Mouse (Mus musculus) limb, embryonic 13.5 days (tissue): ENCODE results near the gene Nbea. TPM values are rescaled to one million over a fixed set of nuclear protein-coding genes. Genes with fewer than 3 reads are reported as not detected.

Experiments
- ATAC-seq: fragments of 200-750 bp; cut with Nextera tagmentation; 2 replicates; pipeline ENCODE4 v1.8.0; 2017; ENCODE audit warnings: low read depth, moderate number of reproducible peaks, moderate TSS enrichment; ENCODE audit not compliant: low FRiP score
- H3K27ac ChIP-seq: fragments of 300-500 bp; sonication (generic); 2 replicates; pipeline ENCODE4 v1.5.1; 2015; ENCODE audit warnings: inconsistent platforms, mild to moderate bottlenecking, moderate library complexity
- H3K27me3 ChIP-seq: fragments of 300-500 bp; sonication (generic); 2 replicates; pipeline ENCODE4 v1.6.1; 2015; ENCODE audit warnings: mild to moderate bottlenecking, inconsistent platforms
- H3K36me3 ChIP-seq: fragments of 300-500 bp; sonication (generic); 2 replicates; pipeline ENCODE4 v1.6.1; 2015; ENCODE audit warnings: inconsistent platforms, mild to moderate bottlenecking, moderate library complexity
- H3K4me1 ChIP-seq: fragments of 300-500 bp; sonication (generic); 2 replicates; pipeline ENCODE4 v1.6.1; 2015; ENCODE audit warnings: inconsistent platforms
- H3K4me2 ChIP-seq: fragments of 300-500 bp; sonication (generic); replicated peaks from 2 replicates; pipeline ENCODE4 v1.6.1; 2015; ENCODE audit warnings: inconsistent platforms, mild to moderate bottlenecking, moderate library complexity
- H3K4me3 ChIP-seq: fragments of 300-500 bp; sonication (generic); 2 replicates; pipeline ENCODE4 v1.5.1; 2015; ENCODE audit warnings: moderate library complexity, mild to moderate bottlenecking, inconsistent platforms
- H3K9ac ChIP-seq: fragments of 300-500 bp; sonication (generic); 2 replicates; pipeline ENCODE4 v1.6.1; 2015; ENCODE audit warnings: mild to moderate bottlenecking, inconsistent platforms
- H3K9me3 ChIP-seq: fragments of 300-500 bp; sonication (generic); 2 replicates; pipeline ENCODE4 v1.6.1; 2016; ENCODE audit warnings: inconsistent platforms
- WGBS: fragments of 180-500 bp; shearing (Covaris S2); methylation state at CpG from one replicate; pipeline ENCODE4 v1.1.7; 2015; 5-methylcytosine and 5-hydroxymethylcytosine counted together
- polyA plus RNA-seq: library from polyadenylated mRNA; unstranded; fragments of >200 nt; fragmentation: Nextera tagmentation; extraction: Ambion mirVana; gene quantifications from 2 replicates; pipeline ENCODE4 v1.2.1, GENCODE M21; 2015

The Nbea gene
- polyA plus RNA-seq, 1 experiment from 2014 or later = 19.4 TPM

- H3K4me2 ChIP-seq = no peak overlapping the region
- no peaks in the 10 kb centered on the region for H3K36me3 ChIP-seq
- no peak overlapping the region for H3K27ac ChIP-seq
- H3K9ac ChIP-seq = no peak overlapping the region
- H3K4me1 ChIP-seq = no peaks in the 10 kb centered on the region
- no peaks in the 10 kb centered on the region for H3K9me3 ChIP-seq
- 68% methylated on average over 8 of the region's 8 CpGs for WGBS
- ATAC-seq = no peak
- no peak overlapping the region for H3K4me3 ChIP-seq
- no peaks in the 10 kb centered on the region for H3K27me3 ChIP-seq
These were observed 453.4 kb downstream of the Nbea start for GRCm38 (mm10) chr3:55730142-55730541.

DNA sequence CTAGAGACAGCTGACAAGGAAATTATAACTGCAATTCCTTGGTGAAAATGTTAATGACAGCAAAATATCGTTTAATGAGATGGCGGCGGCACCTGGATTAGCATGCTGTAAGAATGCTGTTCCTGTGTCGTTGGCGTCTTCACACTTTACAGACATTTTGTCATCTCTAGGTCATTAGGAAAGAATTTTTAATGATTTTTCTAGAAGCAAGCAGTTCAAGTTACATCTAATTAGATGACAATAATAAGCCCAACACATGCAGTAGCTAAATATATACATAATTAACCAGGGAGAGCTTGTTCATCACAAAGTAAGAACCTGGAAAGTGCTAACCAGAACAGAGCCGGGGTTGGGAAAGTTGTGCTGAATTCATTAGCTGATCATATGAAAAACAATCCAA lies 469.2 kb downstream of the Nbea start:
- ATAC-seq = no peak
- Histone ChIP-seq H3K4me3 (no peak overlapping the region), H3K9me3 (no peaks in the 10 kb centered on the region), H3K27ac (no peak overlapping the region), H3K4me1 (no peaks in the 10 kb centered on the region), H3K9ac (no peak overlapping the region), H3K4me2 (no peak overlapping the region), H3K27me3 (no peaks in the 10 kb centered on the region), H3K36me3 (peaks cover 20% of the 10 kb centered on the region)
- 58% methylated on average over 6 of the region's 6 CpGs for WGBS

DNA sequence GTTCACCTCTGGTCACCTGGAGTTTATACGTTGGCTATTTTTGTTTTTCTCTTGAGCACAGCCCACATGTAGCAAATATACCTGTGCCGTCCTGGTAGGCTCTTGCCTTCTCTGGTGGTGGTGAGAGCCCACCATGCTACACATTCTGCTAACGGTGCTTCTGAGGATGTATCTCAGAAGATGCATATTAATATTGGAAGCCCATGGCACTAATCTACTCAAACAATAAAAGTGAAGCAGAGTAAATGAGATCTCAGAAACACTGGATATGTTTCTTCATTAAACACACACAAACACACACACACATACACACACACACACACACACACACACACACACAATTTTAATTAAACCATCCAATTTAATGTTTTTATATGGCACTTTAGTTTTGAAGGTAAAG lies 469.6 kb downstream of the Nbea start:
- Histone ChIP-seq H3K4me3 (no peak overlapping the region), H3K9me3 (no peaks in the 10 kb centered on the region), H3K27ac (no peak overlapping the region), H3K4me1 (no peaks in the 10 kb centered on the region), H3K9ac (no peak overlapping the region), H3K27me3 (no peaks in the 10 kb centered on the region), H3K4me2 (no peak overlapping the region), H3K36me3 (peaks cover 21% of the 10 kb centered on the region)
- ATAC-seq = no peak
- WGBS = 82% methylated on average over 3 of the region's 3 CpGs

DNA sequence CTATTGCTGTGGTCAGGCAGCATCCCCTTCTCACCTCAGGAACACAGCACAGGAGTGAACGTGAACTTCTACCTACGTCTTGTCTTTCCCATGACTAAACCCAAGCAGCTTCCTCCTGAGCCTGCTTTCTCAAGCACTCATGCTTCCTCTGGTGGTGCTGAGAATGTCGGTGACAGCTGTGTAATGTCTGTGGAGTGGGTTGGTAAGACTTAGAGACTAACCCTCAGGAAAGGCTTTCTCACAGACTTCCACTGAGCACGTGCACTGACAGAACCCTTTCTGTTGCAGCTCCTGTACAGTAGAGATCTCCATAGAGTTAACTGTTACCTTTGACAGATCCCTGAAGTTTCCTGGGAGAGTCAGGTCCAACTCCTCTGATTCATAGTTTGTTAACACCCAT lies 473.2 kb downstream of the Nbea start:
- Histone ChIP-seq H3K9ac (no peak overlapping the region), H3K4me1 (no peaks in the 10 kb centered on the region), H3K4me2 (no peak overlapping the region), H3K4me3 (no peak overlapping the region), H3K27me3 (no peaks in the 10 kb centered on the region), H3K9me3 (no peaks in the 10 kb centered on the region), H3K36me3 (peaks cover 20% of the 10 kb centered on the region), H3K27ac (no peak overlapping the region)
- WGBS = 89% methylated on average over 4 of the region's 4 CpGs
- no peak for ATAC-seq

- no peak for ATAC-seq
- WGBS = 88% methylated on average over 6 of the region's 6 CpGs
- H3K9ac ChIP-seq = no peak overlapping the region
- no peak overlapping the region for H3K4me3 ChIP-seq
- H3K27ac ChIP-seq = no peak overlapping the region
- H3K4me1 ChIP-seq = peaks cover 12% of the 10 kb centered on the region
- H3K4me2 ChIP-seq = no peak overlapping the region
- peaks cover 7% of the 10 kb centered on the region for H3K36me3 ChIP-seq
- no peaks in the 10 kb centered on the region for H3K9me3 ChIP-seq
- no peaks in the 10 kb centered on the region for H3K27me3 ChIP-seq
These were observed 481.9 kb downstream of the Nbea start for GRCm38 (mm10) chr3:55701632-55702031.

DNA sequence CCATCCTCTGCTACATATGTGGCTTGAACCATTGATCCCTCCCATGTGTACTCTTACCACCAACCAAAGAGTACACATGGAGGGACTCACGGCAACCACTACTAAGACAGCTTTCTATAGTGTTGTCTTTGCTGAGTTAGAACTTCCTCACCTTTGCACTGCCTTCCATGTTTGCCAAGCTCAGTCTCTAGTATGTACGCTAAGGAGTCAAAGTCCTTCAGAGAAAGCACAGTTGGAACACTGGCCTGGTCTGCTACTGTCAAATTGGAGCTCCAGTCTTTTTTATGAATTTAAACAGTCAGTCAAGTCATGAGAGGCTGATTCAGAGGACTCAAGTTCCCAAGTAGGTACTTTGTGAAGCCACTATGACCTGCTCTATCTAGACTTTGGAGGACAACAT lies 486.3 kb downstream of the Nbea start:
- H3K27me3 ChIP-seq = no peaks in the 10 kb centered on the region
- no peak overlapping the region for H3K9ac ChIP-seq
- no peaks in the 10 kb centered on the region for H3K9me3 ChIP-seq
- H3K36me3 ChIP-seq = no peaks in the 10 kb centered on the region
- WGBS = 94% methylated on average over 2 of the region's 2 CpGs
- no peak overlapping the region for H3K27ac ChIP-seq
- no peak overlapping the region for H3K4me3 ChIP-seq
- H3K4me1 ChIP-seq = peaks cover 23% of the 10 kb centered on the region
- ATAC-seq = no peak
- no peak overlapping the region for H3K4me2 ChIP-seq

DNA sequence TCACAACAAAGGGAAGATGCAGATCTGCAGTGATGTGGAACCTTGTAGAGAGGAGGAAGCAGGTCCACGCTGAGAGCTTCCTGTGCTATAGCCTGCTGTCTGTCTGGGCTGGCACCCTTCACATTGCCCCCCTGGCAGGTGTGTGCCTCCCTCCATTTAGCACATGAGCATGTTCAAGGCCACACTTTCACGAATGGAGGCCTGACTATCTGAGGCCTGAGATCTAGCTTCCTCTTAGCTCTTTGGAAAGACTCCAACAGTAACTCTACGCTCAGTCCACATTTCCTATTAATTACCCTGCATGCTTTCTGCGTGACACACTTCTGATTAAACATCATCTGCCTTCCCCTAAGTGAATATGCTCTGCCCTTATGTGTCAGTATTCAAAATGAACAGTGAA lies 490.4 kb downstream of the Nbea start:
- Histone ChIP-seq H3K9ac (no peak overlapping the region), H3K4me2 (no peak overlapping the region), H3K27me3 (no peaks in the 10 kb centered on the region), H3K27ac (no peak overlapping the region), H3K36me3 (no peaks in the 10 kb centered on the region), H3K4me1 (peaks cover 20% of the 10 kb centered on the region), H3K4me3 (no peak overlapping the region), H3K9me3 (no peaks in the 10 kb centered on the region)
- ATAC-seq = no peak
- 50% methylated on average over 4 of the region's 4 CpGs for WGBS

DNA sequence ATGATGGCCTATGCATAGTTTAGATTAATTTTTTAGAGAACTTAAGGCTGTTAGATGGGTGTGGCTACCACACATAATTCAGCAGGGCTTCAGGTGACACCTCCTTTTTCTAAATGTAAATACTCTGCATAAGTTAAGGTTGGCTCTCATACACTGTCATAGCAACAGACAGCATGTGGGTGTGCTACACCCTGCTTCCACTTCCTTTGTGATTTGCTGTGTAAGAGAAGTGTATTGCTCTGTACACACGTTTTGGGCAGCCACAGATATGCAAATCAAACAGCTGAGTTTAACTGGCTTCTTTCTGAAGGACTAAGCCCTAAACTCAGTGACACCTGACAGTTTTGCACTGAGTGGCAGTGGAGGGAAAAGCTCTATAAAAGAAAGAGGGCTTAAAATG lies 495.4 kb downstream of the Nbea start:
- H3K4me1 ChIP-seq = peaks cover 44% of the 10 kb centered on the region
- no peaks in the 10 kb centered on the region for H3K27me3 ChIP-seq
- no peaks in the 10 kb centered on the region; the same call in 1 of the 2 replicates for H3K36me3 ChIP-seq
- H3K4me2 ChIP-seq = no peak overlapping the region
- no peak overlapping the region for H3K9ac ChIP-seq
- no peak overlapping the region for H3K27ac ChIP-seq
- no peak overlapping the region for H3K4me3 ChIP-seq
- ATAC-seq = no peak
- 33% methylated on average over 1 of the region's 1 CpGs for WGBS
- H3K9me3 ChIP-seq = no peaks in the 10 kb centered on the region

DNA sequence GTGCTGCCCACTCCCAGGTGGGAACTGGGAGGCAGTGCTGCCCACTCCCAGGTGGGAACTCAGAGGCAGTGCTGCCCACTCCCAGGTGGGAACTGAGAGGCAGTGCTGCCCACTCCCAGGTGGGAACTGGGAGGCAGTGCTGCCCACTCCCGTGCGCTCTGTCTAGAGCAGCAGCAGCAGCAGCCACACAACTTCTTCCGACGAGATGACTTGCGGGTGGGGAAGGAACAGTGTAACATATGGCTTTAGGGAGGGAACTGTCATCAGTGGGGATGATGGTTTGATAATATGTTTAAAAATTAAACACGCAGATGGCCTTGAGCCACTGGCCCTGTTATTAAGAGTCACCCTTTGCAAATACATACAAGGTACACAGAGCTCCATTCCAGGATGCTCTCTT lies 496.5 kb downstream of the Nbea start:
- Histone ChIP-seq H3K4me1 (peaks cover 46% of the 10 kb centered on the region), H3K4me2 (no peak overlapping the region), H3K9me3 (no peaks in the 10 kb centered on the region), H3K36me3 (no peaks in the 10 kb centered on the region; the same call in 1 of the 2 replicates), H3K4me3 (no peak overlapping the region), H3K9ac (no peak overlapping the region), H3K27ac (no peak overlapping the region), H3K27me3 (no peaks in the 10 kb centered on the region)
- 58% methylated on average over 6 of the region's 6 CpGs for WGBS
- no peak for ATAC-seq

GRCm38 (mm10) chr3:55685627-55686026 lies 497.9 kb downstream of the Nbea start:
- Histone ChIP-seq H3K4me3 (no peak overlapping the region), H3K4me1 (peaks cover 46% of the 10 kb centered on the region), H3K9me3 (no peaks in the 10 kb centered on the region), H3K27ac (no peak overlapping the region), H3K27me3 (no peaks in the 10 kb centered on the region), H3K9ac (no peak overlapping the region), H3K4me2 (peak overlapping the region; percentile 19; the same call in 1 of the 2 replicates), H3K36me3 (no peaks in the 10 kb centered on the region; the same call in 1 of the 2 replicates)
- WGBS = 11% methylated on average over 6 of the region's 6 CpGs
- no peak for ATAC-seq

GRCm38 (mm10) chr3:55684892-55685291 lies 498.6 kb downstream of the Nbea start:
- H3K4me1 ChIP-seq = peaks cover 46% of the 10 kb centered on the region
- WGBS = 13% methylated on average over 4 of the region's 4 CpGs
- H3K9me3 ChIP-seq = no peaks in the 10 kb centered on the region

DNA sequence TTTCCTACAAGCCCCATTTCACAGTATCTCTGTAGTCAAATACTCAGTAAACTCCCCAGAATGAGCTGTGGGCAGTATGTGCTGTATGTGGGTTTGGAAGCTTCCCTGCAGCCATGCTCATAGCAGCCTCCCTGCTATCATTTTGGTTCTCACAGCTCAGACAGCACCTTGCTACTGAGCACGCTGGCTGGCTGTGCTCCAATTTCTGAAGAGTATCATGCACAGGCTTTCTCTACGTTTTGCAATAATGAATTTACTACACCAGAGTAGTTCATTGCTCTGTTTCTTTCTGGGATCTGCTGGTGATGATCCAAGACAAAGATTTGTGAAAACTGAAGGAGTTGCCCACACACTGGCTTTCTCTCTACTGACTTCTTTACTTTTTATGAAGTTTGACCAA lies 505.8 kb downstream of the Nbea start:
- Histone ChIP-seq H3K27ac (no peak overlapping the region), H3K4me1 (no peaks in the 10 kb centered on the region; the same call in 1 of the 2 replicates), H3K9me3 (no peaks in the 10 kb centered on the region), H3K9ac (no peak overlapping the region), H3K4me3 (no peak overlapping the region), H3K27me3 (no peaks in the 10 kb centered on the region), H3K36me3 (no peaks in the 10 kb centered on the region), H3K4me2 (no peak overlapping the region)
- 59% methylated on average over 2 of the region's 2 CpGs for WGBS
- ATAC-seq = no peak

More at GRCm38 (mm10) chr3:55684892-55685291, 498.6 kb downstream of the Nbea start:
- Histone ChIP-seq H3K9ac (no peak overlapping the region), H3K36me3 (no peaks in the 10 kb centered on the region; the same call in 1 of the 2 replicates), H3K27ac (peak overlapping the region; percentile 80), H3K27me3 (no peaks in the 10 kb centered on the region), H3K4me3 (no peak overlapping the region), H3K4me2 (no peak overlapping the region; the same call in 1 of the 2 replicates)
- 0 out of 2 replicates have a peak, but pooled peaks have one; percentile 65 for ATAC-seq

DNA sequence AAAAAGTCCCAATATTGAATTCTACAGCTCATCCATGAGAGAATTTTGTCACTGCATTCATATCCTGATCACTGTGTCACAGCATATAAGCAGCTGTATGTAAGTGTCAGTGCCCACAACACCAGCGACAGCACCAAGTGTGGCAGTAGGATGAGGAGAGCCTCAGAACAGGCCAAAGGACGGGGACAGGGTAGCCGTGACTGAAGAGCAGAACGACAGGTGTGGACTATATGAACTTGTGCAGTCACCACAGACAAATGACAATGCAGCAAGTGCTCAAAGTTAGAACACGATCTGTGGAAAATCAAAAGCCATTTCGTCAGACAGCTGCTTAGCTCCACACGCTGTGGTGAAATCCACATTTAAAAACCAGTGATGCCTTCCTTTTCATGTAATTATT lies 509.3 kb downstream of the Nbea start:
- WGBS = 79% methylated on average over 7 of the region's 7 CpGs
- H3K4me3 ChIP-seq = no peak overlapping the region

More for the DNA sequence above, 509.3 kb downstream of the Nbea start:
- Histone ChIP-seq H3K4me1 (peaks cover 3% of the 10 kb centered on the region; the same call in 1 of the 2 replicates), H3K36me3 (no peaks in the 10 kb centered on the region), H3K4me2 (no peak overlapping the region), H3K9ac (no peak overlapping the region), H3K27ac (no peak overlapping the region), H3K9me3 (no peaks in the 10 kb centered on the region), H3K27me3 (no peaks in the 10 kb centered on the region)
- no peak for ATAC-seq
